Mouse (Mus musculus): ENCODE measurements around the gene Apbb2. TPM values are rescaled to one million over a fixed set of nuclear protein-coding genes. Genes with fewer than 3 reads are reported as not detected.
A peak's percentile ranks its signal among the peaks of the same experiment; 100 is the strongest.

Apbb2 gene
- polyA plus RNA-seq, 1 experiment from 2014 or later = 37.3 TPM

GRCm38 (mm10) chr5:66387481-66387880, 231.1 kb downstream of the Apbb2 start:
- peak overlapping the region; percentile 58; the same call in 1 of the 2 replicates for H3K27ac ChIP-seq
- no peak for DNase-seq (ENCODE audit: low spot score)
- WGBS = 84% methylated on average over 8 of the region's 8 CpGs

GRCm38 (mm10) chr5:66385636-66386035, 232.9 kb downstream of the Apbb2 start:
- Histone ChIP-seq H3K27me3 (ENCODE audit: low read depth, poor library complexity, severe bottlenecking) (no peaks in the 10 kb centered on the region), H3K4me1 (peaks cover 22% of the 10 kb centered on the region), H3K36me3 (no peaks in the 10 kb centered on the region; the same call in 1 of the 2 replicates), H3K27ac (no peak overlapping the region), H3K4me3 (no peak overlapping the region), H3K9me3 (replicated peaks) (no peaks in the 10 kb centered on the region)
- 57% methylated on average over 3 of the region's 3 CpGs for WGBS
- DNase-seq (ENCODE audit: low spot score) = peak; percentile 63

More at GRCm38 (mm10) chr5:66387481-66387880, 231.1 kb downstream of the Apbb2 start:
- Histone ChIP-seq H3K36me3 (no peaks in the 10 kb centered on the region; the same call in 1 of the 2 replicates), H3K27me3 (ENCODE audit: low read depth, poor library complexity, severe bottlenecking) (no peaks in the 10 kb centered on the region), H3K4me1 (peaks cover 24% of the 10 kb centered on the region), H3K9me3 (replicated peaks) (no peaks in the 10 kb centered on the region), H3K4me3 (no peak overlapping the region)

- Histone ChIP-seq H3K4me3 (no peak overlapping the region), H3K27me3 (ENCODE audit: low read depth, poor library complexity, severe bottlenecking) (no peaks in the 10 kb centered on the region), H3K9me3 (replicated peaks) (no peaks in the 10 kb centered on the region), H3K4me1 (peaks cover 24% of the 10 kb centered on the region), H3K27ac (no peak overlapping the region), H3K36me3 (no peaks in the 10 kb centered on the region)
- DNase-seq (ENCODE audit: low spot score) = no peak
- WGBS = 92% methylated on average over 6 of the region's 6 CpGs
These were observed 233.7 kb downstream of the Apbb2 start for GRCm38 (mm10) chr5:66384806-66385446.

DNA sequence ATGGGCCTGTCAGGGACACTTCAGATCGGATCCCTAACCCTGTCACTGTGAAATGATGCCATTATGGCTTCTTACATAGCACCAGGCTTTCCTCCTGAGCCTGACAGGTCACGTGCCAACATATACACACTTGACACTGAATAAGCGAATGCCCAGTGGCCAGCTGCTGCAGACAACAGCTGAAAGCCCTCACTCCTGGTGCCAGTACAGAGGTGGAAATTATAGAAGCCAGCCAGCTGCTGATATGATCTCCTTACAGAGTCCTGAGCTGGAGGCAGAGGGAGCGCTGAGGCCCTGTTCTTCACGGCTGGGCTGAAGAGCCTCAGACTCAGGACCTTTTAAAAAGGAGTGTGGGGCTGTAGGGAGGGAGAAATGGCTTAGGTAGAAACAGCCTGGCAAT, 234.5 kb downstream of the Apbb2 start:
- DNase-seq (ENCODE audit: low spot score) = no peak
- H3K4me3 ChIP-seq = no peak overlapping the region
- WGBS = 95% methylated on average over 5 of the region's 5 CpGs

GRCm38 (mm10) chr5:66382111-66382510, 236.5 kb downstream of the Apbb2 start:
- 82% methylated on average over 1 of the region's 1 CpGs for WGBS
- H3K27me3 ChIP-seq (ENCODE audit: low read depth, poor library complexity, severe bottlenecking) = no peaks in the 10 kb centered on the region
- no peaks in the 10 kb centered on the region for H3K9me3 ChIP-seq (replicated peaks)
- H3K36me3 ChIP-seq = no peaks in the 10 kb centered on the region
- H3K4me1 ChIP-seq = peaks cover 30% of the 10 kb centered on the region
- no peak for DNase-seq (ENCODE audit: low spot score)
- no peak overlapping the region for H3K27ac ChIP-seq
- no peak overlapping the region for H3K4me3 ChIP-seq

More for the DNA sequence above, 234.5 kb downstream of the Apbb2 start:
- H3K9me3 ChIP-seq (replicated peaks) = no peaks in the 10 kb centered on the region
- peaks cover 32% of the 10 kb centered on the region for H3K4me1 ChIP-seq
- H3K27me3 ChIP-seq (ENCODE audit: low read depth, poor library complexity, severe bottlenecking) = no peaks in the 10 kb centered on the region
- no peak overlapping the region for H3K27ac ChIP-seq
- no peaks in the 10 kb centered on the region for H3K36me3 ChIP-seq

DNA sequence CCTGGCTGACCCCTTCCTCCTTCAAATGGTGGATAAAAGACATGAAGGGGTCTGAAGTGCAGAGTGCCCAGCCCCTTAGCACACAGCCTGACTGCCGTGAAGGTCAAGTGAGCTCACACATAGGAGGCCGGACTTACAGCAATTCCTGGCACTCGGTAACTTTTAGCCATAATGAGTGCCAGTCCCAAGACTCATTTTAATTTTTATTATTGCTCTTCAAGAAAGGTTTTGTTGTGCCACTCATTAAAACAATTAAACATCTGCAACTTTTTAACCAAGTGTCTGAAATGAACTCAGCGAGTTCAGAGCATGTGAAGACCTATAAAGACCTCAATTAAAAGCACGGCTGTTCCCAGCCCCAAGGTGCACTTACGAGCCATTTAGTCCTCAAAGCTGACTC, 239.6 kb downstream of the Apbb2 start:
- no peak overlapping the region for H3K4me3 ChIP-seq
- H3K4me1 ChIP-seq = peaks cover 30% of the 10 kb centered on the region
- peak overlapping the region; percentile 56 for H3K27ac ChIP-seq

DNA sequence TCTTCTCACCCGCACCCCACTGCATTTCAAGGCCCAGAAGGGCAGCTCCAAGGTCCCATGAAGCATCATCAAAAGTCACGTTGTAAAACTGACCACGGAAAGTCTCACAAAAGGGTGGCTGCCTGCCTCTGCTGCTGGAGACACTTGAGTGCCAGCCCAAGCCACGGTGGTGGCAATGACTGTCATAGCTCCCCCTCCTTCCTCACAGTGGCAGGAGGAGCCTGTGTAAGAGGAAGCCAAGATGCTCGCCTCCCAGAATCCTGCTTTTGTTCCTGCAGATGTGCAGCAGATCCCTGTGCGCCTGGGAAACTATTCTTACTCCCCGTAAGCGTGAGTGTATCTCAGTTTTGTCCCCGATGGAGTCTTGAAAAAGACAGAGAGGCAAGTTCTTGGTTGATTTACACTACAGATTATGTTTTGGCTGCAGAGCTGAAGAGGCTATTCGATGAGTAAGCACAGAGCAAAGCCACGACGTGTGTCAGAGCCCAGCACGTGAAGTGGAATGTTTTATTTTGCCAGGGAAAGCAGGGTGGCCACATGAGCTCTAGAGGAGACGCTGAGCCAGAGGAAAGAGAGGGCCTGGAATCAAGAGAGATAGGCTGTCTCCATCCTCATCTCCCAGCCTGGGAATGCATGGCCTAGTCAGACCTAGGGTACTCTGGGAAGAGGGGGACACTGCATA, 241.9 kb downstream of the Apbb2 start:
- Histone ChIP-seq H3K27me3 (ENCODE audit: low read depth, poor library complexity, severe bottlenecking) (no peaks in the 10 kb centered on the region), H3K9me3 (replicated peaks) (no peaks in the 10 kb centered on the region), H3K36me3 (no peaks in the 10 kb centered on the region), H3K4me3 (no peak overlapping the region), H3K4me1 (peaks cover 23% of the 10 kb centered on the region), H3K27ac (no peak overlapping the region)
- WGBS = 81% methylated on average over 14 of the region's 14 CpGs
- DNase-seq (ENCODE audit: low spot score) = no peak

More for the DNA sequence above, 239.6 kb downstream of the Apbb2 start:
- Histone ChIP-seq H3K27me3 (ENCODE audit: low read depth, poor library complexity, severe bottlenecking) (no peaks in the 10 kb centered on the region), H3K36me3 (no peaks in the 10 kb centered on the region), H3K9me3 (replicated peaks) (no peaks in the 10 kb centered on the region)
- 47% methylated on average over 6 of the region's 6 CpGs for WGBS
- DNase-seq (ENCODE audit: low spot score) = no peak

- Histone ChIP-seq H3K9me3 (replicated peaks) (no peaks in the 10 kb centered on the region), H3K36me3 (no peaks in the 10 kb centered on the region), H3K4me3 (no peak overlapping the region), H3K4me1 (peaks cover 15% of the 10 kb centered on the region), H3K27ac (no peak overlapping the region), H3K27me3 (ENCODE audit: low read depth, poor library complexity, severe bottlenecking) (no peaks in the 10 kb centered on the region)
- no peak for DNase-seq (ENCODE audit: low spot score)
- 98% methylated on average over 4 of the region's 4 CpGs for WGBS
These were observed 244.2 kb downstream of the Apbb2 start for GRCm38 (mm10) chr5:66374413-66374812.

DNA sequence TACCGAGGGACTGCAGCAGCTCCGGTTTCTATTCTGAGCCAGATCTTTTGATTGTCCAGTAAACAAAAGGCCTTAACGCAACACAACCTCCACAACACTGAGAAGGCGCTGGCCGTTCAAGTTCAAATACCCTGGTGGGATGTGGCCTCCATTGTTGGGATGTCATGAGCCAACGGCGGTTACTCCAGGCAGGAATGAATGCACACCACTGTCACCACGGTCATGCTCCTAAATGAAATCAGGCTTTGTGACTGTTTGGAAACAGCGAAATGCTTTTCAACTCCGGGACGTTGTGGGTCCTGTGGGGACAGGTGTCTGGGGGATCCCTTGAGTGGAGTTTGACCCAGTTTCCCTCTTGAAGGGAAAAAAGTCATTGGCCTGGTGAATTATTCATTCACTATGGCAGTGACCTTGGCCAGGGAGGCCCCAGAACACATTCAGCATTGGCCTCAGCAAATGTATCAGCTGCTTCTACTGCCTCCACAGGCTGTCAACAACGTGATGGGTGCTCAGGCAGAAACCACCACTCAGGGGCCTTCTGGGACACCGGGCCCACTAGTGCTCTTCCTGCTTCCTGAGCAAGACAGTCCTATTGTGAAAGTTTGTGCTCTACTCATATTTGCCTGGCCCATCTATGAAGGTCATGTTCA, 244.9 kb downstream of the Apbb2 start:
- Histone ChIP-seq H3K9me3 (replicated peaks) (no peaks in the 10 kb centered on the region), H3K27ac (no peak overlapping the region), H3K4me1 (peaks cover 14% of the 10 kb centered on the region), H3K27me3 (ENCODE audit: low read depth, poor library complexity, severe bottlenecking) (no peaks in the 10 kb centered on the region), H3K36me3 (no peaks in the 10 kb centered on the region), H3K4me3 (no peak overlapping the region)
- WGBS = 96% methylated on average over 13 of the region's 13 CpGs
- DNase-seq (ENCODE audit: low spot score) = no peak

GRCm38 (mm10) chr5:66371131-66371530, 247.5 kb downstream of the Apbb2 start:
- no peaks in the 10 kb centered on the region for H3K36me3 ChIP-seq
- no peak overlapping the region for H3K4me3 ChIP-seq
- no peak overlapping the region for H3K27ac ChIP-seq
- no peak for DNase-seq (ENCODE audit: low spot score)
- H3K9me3 ChIP-seq (replicated peaks) = no peaks in the 10 kb centered on the region
- H3K27me3 ChIP-seq (ENCODE audit: low read depth, poor library complexity, severe bottlenecking) = no peaks in the 10 kb centered on the region
- peaks cover 19% of the 10 kb centered on the region for H3K4me1 ChIP-seq

DNA sequence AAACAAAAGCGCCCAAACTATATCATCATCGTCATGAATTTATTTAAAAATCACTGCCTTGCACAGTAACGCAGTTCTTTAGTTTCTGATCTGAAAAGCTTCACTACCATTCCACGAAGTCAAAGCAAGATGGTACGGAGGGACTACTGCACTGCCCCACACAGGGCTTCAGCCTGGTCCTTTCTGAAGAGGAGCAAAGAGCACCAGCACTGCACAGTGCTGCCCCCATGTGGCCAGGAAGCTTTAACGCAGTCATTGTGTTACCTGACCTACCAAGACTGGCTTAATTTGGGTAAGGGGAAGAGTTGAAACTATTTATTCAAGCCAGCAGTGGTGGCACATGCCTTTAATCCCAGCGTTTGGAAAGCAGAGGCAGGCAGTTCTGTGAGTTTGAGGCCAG, 249.6 kb downstream of the Apbb2 start:
- Histone ChIP-seq H3K27ac (no peak overlapping the region), H3K36me3 (no peaks in the 10 kb centered on the region), H3K4me1 (peaks cover 26% of the 10 kb centered on the region), H3K27me3 (ENCODE audit: low read depth, poor library complexity, severe bottlenecking) (no peaks in the 10 kb centered on the region), H3K9me3 (replicated peaks) (no peaks in the 10 kb centered on the region), H3K4me3 (no peak overlapping the region)
- WGBS = 48% methylated on average over 7 of the region's 7 CpGs
- peak; percentile 75 for DNase-seq (ENCODE audit: low spot score)

DNA sequence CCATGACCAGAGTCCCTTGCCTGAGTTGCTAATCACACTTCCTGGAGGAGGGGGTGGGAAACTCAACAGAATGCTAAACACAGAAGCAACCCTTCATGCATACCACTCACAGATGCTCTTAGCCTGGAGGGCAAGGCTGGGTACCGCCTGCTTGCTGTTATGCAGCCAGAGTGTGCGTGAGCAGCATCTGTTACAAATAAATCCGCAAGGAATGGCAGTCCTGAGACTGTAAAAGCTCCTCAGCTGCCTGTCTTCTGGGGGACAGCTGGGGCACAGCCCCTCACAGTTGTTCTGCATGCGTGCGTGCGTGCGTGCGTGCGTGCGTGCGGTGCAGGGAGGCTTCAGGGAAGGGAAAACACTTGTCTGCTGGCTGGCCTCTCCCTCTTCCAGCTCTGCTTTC, 250.9 kb downstream of the Apbb2 start:
- Histone ChIP-seq H3K27ac (peak overlapping the region; percentile 66), H3K9me3 (replicated peaks) (no peaks in the 10 kb centered on the region), H3K27me3 (ENCODE audit: low read depth, poor library complexity, severe bottlenecking) (no peaks in the 10 kb centered on the region), H3K36me3 (peaks cover 3% of the 10 kb centered on the region), H3K4me3 (no peak overlapping the region), H3K4me1 (peaks cover 28% of the 10 kb centered on the region)
- DNase-seq (ENCODE audit: low spot score) = peak; percentile 54
- WGBS = 62% methylated on average over 11 of the region's 11 CpGs
